Mouse (Mus musculus) left cerebral cortex, postnatal 10 days (tissue): ENCODE measurements around the gene Ube4b. TPM values are rescaled to one million over a fixed set of nuclear protein-coding genes. Genes with fewer than 3 reads are reported as not detected.

Experiments
- DNase-seq, 2 experiments: peaks; one replicate each; pipeline ENCODE4 v3.0.0; 2021 to 2022; ENCODE audit warnings: low spot score in 2 of 2, mixed read lengths in 1 of 2; ENCODE audit errors: extremely low spot score in 1 of 2
- intact Hi-C: fragments of 180-260 bp; cut with DNase I; formaldehyde crosslinking; loops from one replicate; pipeline ENCODE4 v1.15.1; 2025
- total RNA-seq, 2 experiments: library from RNA; stranded (reverse); gene quantifications; 2 replicates each; pipeline ENCODE4 v1.2.3; 2021

The Ube4b gene
- total RNA-seq, 2 experiments from 2014 or later, result 104 to 119 TPM

- intact Hi-C loops, result no loop called here
- no peak for DNase-seq
Measured at GRCm38 (mm10) chr4:149290157-149290750, 136.3 kb downstream of the Ube4b start.

GRCm38 (mm10) chr4:149286287-149287137 lies 140.0 kb downstream of the Ube4b start:
- intact Hi-C loops, result no loop called here
- no peak for DNase-seq

GRCm38 (mm10) chr4:149285691-149286090 lies 140.9 kb downstream of the Ube4b start:
- no peak for DNase-seq
- intact Hi-C loops, result no loop called here

GRCm38 (mm10) chr4:149283018-149283417 lies 143.5 kb downstream of the Ube4b start:
- DNase-seq, result no peak
- intact Hi-C loops, result no loop called here

DNA sequence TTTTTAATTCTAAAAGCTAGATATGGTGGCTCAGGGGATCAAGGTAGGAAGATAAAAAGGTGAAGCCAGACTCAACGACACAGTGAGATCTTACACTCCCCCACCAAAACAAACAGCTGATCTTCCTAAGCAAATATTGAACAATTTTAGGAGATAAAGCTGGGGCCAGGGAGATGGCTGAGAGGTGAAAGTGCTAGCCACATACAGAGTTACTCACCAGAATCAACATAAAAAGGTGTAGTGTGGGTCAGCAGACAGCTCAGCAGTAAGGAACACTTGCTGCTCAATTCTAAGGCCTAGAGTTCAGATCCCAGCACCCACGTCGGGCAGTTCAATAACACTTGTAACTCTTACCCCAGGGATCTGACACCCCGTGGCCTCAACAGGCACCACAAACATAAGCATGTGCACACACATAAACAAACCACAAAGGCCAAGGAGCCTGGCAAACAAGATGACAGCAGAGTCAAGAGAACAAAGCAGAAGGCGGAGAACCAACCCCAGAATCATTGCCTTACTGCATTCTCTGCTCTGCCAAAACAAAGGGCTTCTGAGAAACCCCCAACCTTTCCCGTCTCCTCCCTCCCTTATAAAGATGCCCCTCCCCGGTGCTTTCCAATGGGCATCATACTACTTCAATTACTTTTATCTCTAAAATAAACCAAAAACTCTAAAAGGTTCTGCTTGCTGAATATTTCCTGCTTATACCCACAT lies 144.4 kb downstream of the Ube4b start:
- DNase-seq, result no peak
- intact Hi-C loops, result no loop called here

Other genes starting within 250 kb of the Ube4b start
- gene Kif1b, start 119.1 kb downstream of the Ube4b start, total RNA-seq, result 100 to 1,000 TPM; 427 to 448 TPM
- gene Rbp7, start 28.2 kb upstream of the Ube4b start, total RNA-seq, result under 1 TPM in 1 of 2 experiments, not detected in 1; 0.63 TPM
- gene Tmem274, start 50.6 kb upstream of the Ube4b start, total RNA-seq, result not detected
- gene Nmnat1, start 58.5 kb upstream of the Ube4b start, total RNA-seq, result 1 to 10 TPM; 6.1 to 7.7 TPM
- 10 to 100 TPM; 36.1 to 37.6 TPM for gene Lzic, start 58.5 kb upstream of the Ube4b start, total RNA-seq
- 10 to 100 TPM; 65.3 to 73.2 TPM for gene Ctnnbip1, start 91.5 kb upstream of the Ube4b start, total RNA-seq
- 100 to 1,000 TPM; 909 to 940 TPM for gene Clstn1, start 159.7 kb upstream of the Ube4b start, total RNA-seq